Mouse (Mus musculus): ENCODE measurements at regions not wholly inside any gene's neighbourhood (a gene's known extent, or its start where the extent isn't known, plus 50 kb on each side); places are given as distances from the start of the nearest gene placed in this dataset.

DNA sequence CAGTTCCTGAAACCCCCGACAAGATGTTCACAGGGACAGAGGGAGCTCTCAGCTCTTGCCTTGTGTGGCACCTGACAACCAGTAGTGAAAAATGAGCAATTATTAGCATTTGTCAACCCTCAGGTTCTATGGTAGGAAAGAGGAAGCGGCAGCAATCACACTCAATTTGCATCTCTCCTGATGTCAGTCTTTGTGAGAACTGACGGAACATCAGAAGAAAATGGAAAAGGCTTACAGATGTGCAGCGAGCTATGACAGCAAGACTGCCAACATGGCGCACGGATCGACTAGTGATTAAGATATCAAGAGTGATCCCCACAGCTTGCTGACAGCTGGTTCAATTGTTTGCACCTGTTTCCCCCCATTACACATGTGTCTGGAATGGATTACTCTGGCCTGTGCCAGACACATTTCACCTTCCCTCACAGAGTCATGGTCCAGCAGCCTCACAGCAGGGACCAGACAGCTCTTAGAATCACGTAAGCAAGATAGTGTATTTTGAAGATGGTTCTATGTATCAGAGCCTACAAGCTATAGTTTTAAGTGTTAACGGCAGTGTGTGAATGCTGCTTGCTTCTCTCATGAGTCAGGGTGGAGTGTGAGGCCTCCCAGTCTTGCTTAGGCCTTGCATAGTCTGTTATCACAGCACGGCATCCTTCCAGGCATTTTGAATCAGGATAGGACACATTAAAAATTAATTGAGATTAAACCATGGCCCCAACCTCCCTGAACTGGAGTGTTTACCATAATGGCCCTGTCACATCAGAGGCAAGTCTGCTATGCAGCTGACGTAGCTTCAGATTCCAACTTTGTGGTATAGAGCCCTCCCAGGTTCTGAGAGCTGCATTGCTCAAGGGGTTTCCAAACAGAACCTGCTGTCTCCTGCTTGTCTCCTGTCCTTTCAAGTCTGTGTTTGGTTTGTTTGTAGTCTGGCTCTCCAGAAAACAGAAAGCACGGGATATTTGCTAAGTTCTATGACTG is 2258.0 kb downstream of the 4930444P10Rik start:
- DNase-seq (ENCODE audit: low read depth), result no peak

DNA sequence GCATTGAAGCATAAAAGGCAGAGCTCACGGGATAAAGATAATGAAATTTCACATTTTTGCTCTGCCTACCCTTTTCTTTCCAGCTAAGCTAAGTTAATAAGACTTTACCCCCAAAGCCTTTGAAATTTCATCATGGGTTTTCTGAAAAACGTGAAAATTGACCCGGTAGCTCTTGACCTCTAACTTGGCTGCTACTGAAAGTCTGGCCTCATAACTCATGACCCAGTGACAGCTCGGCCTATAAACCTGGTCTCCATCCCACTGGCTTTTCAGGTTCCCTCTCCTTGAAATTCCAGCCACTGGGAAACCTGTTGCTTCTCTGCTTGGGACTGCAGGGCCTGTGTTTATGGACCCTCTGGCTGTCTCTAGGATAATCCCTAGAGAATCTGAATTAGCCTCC is 2285.3 kb downstream of the 4930444P10Rik start:
- DNase-seq (ENCODE audit: low read depth), result no peak

DNA sequence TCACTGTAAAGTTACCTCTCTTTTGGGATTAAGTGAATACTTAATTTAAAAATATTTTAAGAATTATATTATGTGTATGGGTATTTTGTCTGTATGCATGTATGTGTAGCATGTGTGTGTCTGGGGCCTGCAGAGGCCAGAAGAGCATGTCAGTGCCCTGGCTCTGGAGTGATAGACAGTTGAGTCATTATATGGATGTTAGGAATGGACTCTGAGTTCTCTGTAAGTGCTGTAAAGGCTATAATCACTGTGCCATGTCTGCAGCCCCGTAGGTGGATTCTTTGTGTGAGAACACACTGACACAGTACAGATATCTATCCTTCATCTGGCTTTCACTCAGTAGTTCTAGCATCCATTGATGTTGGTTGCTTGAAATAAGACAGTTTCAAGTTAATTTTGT is 2292.7 kb downstream of the 4930444P10Rik start:
- DNase-seq (ENCODE audit: low read depth), result no peak

DNA sequence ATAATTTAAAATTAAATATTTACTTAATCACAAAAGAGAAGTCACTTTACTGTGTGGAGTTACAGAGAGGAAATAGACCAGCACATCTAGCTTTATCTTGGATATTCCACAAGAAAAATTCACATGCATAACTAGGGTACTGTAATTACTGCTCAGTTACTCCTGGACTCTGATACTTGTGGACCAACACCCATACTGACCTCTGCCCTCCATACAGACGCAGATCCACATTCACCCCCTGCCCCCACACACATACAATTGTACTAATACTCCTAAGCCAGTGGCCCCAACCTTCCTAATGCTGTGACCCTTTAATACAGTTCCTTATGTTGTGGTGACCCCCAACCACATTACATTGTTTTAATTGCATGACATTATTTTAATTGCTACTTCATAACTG is 2294.3 kb downstream of the 4930444P10Rik start:
- DNase-seq (ENCODE audit: low read depth), result no peak

DNA sequence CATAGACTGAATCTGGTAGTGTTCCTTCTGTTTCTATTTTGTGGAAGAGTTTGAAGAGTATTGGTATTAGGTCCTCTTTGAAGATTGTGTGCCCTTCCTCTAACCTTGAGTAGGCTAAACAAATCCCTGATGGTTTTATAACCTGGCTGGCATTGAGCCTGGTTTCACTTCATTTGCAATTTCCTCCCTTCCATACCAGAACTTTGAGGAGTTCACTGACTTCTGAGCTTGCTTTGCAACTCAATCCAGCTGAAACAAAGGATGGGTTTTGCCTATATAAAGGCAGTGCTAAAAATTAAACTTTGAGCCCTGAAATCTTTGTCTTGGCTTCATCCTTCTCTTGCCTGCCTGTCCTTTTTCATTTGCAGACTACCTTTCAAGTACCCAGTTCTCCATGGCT is 2297.9 kb downstream of the 4930444P10Rik start:
- DNase-seq (ENCODE audit: low read depth), result no peak

DNA sequence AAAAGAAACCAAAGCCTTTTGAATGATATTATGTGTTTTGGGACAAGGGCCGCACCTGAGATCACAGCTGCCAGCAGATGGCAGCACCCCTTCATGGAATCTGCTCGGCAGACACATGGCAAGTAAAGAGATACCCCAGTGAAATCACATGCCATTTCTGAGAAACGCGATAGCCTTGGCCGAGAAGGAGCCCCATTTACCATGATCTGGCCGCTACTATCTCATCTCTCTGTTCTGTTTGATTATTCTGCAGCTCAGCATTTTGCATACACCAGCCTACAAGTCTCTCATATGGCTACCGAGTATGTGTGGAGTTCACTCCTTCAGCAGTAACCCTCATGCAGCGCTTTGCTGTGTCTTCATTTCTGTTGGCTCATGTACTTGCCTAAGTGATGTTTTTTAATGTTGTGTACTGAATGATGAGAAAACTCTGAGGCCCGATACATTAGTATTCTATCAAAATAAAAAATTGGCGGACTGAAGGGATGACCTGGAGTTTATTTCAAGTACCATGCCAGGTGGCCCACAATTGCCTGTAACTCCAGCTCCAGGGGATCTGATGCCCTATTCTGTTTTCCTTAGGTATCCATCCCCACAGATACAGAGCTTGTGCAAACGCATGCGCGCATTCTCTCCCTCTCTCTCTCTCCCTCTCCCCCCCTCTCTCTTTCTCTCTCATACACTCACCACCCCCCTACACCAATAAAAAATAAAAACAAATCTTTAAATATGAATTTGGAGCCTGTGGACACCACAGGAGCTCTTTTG is 2303.6 kb downstream of the 4930444P10Rik start:
- no peak for DNase-seq (ENCODE audit: low read depth)

DNA sequence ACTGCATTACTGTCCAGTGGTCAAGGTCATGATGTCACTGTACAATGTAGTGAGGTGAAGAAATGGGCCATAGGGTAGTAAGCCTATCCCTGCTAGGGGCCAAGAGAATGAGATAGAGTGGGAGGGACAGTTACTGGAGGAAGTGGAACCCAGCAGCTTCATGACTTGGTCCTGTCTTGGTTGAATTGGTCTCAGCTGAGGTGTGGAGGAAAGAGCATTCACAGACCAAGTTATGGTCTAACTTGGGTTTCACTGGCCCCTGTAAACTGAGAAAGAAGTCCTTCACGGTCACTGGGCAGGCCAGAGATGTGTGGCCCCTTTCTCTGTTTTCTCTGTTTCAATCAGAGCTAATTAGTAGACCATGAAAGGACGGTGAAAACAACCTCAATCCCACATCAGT is 2306.1 kb downstream of the 4930444P10Rik start:
- no peak for DNase-seq (ENCODE audit: low read depth)

DNA sequence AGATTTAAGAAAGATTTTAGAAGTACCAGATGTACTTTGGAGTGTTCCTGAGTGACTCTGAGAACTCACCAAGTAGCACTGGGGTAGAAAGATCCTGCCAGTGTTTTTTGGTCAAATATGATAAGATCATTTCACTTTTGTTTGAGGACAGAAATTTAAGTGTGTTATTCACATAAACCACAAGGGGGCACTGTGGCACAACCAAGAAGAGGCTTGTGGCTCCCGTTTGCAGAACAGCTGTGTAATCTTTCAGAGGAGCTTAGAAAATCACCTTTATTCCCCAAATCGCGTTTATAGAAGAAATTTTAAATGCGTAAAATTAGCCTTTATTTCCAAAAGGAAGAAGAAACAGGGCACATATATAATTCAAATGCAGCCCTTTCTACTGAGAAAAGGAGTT is 2308.7 kb downstream of the 4930444P10Rik start:
- no peak for DNase-seq (ENCODE audit: low read depth)

DNA sequence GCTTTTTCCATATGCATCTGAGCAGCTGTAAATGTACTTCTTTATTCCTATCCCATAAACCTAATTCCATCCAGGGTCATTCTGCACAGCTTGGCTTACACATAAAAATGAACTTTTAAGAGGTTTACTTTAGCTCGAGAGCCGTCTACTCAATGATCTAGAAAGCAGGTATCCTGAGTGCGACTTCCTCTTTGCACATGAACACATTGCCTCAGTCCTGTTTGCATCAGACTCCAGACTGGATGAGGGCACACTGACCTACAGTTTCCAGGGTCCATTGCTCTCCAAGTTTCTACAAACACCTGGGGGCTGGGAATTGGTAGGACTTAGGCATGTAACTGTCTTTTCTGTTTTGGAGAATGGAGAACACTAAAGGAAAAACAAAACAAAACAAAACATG is 2310.5 kb downstream of the 4930444P10Rik start:
- DNase-seq (ENCODE audit: low read depth), result no peak

DNA sequence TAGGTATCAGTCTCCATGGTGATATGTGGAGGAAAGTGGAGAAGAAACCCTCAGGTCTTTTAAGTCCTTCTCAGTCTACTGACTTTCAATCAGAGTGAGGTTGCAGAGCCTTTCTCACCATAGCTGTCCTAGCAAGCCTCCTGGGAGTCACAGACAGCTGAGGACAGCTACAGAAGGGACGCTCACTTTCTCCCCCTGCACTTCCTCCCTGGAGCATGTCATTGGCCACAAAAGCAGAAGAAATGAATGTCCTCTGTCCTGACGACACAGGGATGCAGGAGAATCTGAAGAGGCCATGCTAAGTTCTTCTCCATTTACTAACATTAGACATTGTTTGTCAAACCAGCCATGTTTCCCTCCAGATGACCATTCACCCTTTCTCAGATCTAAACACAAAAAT is 2321.0 kb downstream of the 4930444P10Rik start:
- no peak for DNase-seq (ENCODE audit: low read depth)

DNA sequence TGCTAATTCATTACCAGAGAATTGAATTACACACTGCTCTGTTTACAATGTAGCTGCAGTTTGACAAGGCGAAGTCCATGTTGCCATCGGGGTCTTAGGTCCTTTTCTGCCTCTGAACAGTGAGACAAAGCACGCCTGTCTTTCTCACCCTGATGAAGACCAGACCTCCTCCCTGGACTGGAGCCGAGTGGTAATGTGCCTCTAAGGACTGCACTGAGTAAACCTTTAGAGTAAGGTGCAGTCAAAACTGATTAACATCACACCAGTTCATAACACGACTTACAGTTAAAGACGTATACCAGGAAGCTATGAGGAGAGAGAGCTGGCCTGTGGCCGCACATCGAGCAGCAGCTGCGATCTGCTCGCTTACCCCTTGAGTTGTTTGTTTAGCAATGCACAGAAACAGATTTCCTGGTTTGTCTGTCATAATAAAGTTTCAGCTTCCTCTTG is 2322.1 kb downstream of the 4930444P10Rik start:
- DNase-seq (ENCODE audit: low read depth), result no peak

DNA sequence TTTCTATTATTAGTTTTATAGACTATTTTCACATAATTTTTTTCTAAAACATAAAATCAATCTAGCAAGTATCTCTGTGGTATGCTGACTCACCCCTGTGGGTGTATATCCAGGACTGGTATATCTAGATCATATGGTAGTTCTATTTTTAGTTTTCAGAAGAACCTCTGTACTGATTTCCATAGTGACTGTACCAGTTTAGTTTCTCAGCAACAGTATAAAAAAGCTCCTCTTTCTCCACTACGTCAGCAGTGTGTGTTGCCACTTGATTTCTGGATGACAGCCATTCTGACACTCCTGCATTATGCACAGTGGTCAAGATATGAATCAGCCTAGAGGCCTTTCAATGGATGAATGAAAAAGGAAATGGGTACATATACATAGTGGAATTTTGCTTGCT is 2338.6 kb downstream of the A830018L16Rik start:
- no peak for DNase-seq (ENCODE audit: low read depth)

DNA sequence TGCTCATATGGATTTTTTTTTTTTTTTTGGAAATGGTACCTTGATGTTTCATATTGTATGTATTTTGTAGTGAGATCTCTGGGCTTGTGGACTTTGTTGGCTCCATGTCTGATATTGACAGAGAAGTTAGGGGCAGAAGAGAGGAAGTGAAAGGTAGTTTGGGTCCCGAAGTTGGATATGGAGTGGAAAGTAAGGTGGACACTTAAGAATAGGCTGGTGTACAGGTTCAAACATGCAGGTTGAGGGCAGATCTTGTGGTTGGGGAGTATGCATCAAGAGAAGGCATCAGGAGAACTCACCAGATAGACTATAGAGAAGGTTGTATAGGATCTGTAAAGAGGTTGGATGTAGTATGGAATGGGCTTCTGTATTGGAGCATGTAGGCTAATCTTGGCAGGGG is 2337.5 kb downstream of the A830018L16Rik start:
- no peak for DNase-seq (ENCODE audit: low read depth)

Measured in gonadal fat pad, adult 2 months (tissue).